Mouse (Mus musculus): ENCODE data around the gene Nr2f6. TPM values are rescaled to one million over a fixed set of nuclear protein-coding genes. Genes with fewer than 3 reads are reported as not detected.

Nr2f6 gene
- polyA plus RNA-seq, 2 experiments = 19.1 to 20.8 TPM

DNA sequence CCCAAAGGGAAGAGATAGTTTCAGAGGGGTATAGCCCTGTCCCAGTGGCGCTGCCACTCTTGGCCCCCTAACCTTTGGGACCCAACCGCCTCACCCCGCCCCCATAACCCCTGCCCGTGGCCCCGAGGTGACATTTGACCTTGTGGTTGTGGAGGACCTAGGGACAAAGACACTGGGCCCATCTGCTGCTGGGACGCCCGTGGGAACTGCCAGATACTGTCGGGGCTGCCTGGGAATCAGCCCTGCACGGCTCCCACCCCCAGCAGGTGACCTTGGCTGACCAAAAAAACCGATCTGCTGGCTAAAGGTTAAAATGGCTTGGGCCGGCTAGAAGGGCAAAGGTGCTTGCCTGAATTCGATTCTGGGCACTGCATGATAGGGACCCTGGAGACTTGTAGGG is 1.6 kb upstream of the Nr2f6 start:
- ATAC-seq (ENCODE audit: insufficient read depth) (no peak), DNase-seq (ENCODE audit: low read depth in 3 of 3, low spot score in 3 of 3) (no peak)
- 40% methylated on average over 12 of the region's 12 CpGs for WGBS (ENCODE audit: insufficient replicate concordance)

GRCm38 (mm10) chr8:71381971-71382961 is 506 bp upstream of the Nr2f6 start:
- DNase-seq (ENCODE audit: low read depth in 3 of 3, low spot score in 3 of 3) (peak in 1 of 3 experiments; percentile 33), ATAC-seq (ENCODE audit: insufficient read depth) (peak; percentile 76)
- peak overlapping the region; percentile 37 for H3K9ac ChIP-seq (replicated peaks)
- no peaks in the 10 kb centered on the region for H3K9me3 ChIP-seq (ENCODE audit: control insufficient read depth, low read length)
- 5% methylated on average over 76 of the region's 80 CpGs for WGBS (ENCODE audit: insufficient replicate concordance)
- H3K4me2 ChIP-seq (ENCODE audit: low read depth) = peak overlapping the region; percentile 60
- peaks cover 0 to 1% of the 10 kb centered on the region in 2 experiments; a peak in 1 of 4 replicates for H3K4me1 ChIP-seq (replicated peaks; ENCODE audit: control insufficient read depth in 2 of 2, insufficient read depth in 2 of 2, low read length in 1 of 2)
- H3K27ac ChIP-seq = peak overlapping the region; percentile 35
- H3K4me3 ChIP-seq (ENCODE audit: insufficient read depth in 1 of 2, low read depth in 2 of 2, low read length in 2 of 2) = peak overlapping the region; percentile 49 to 57
- H3K27me3 ChIP-seq (ENCODE audit: control insufficient read depth, insufficient read depth, low read length) = peaks cover 32% of the 10 kb centered on the region
- no peaks in the 10 kb centered on the region for H3K36me3 ChIP-seq (replicated peaks; ENCODE audit: control insufficient read depth, insufficient read depth, low read depth)
- TF ChIP-seq CTCF (IDR thresholded peaks at IDR 0.05; ENCODE audit: low read depth) (no peak), EP300 (IDR thresholded peaks at IDR 0.05; ENCODE audit: low read depth) (no peak)

More for the DNA sequence above, 1.6 kb upstream of the Nr2f6 start:
- Histone ChIP-seq H3K9ac (replicated peaks) (no peak overlapping the region), H3K36me3 (replicated peaks; ENCODE audit: control insufficient read depth, insufficient read depth, low read depth) (no peaks in the 10 kb centered on the region), H3K4me1 (replicated peaks; ENCODE audit: control insufficient read depth in 2 of 2, insufficient read depth in 2 of 2, low read length in 1 of 2) (peaks cover 0 to 1% of the 10 kb centered on the region in 2 experiments; a peak in 1 of 4 replicates), H3K9me3 (ENCODE audit: control insufficient read depth, low read length) (no peaks in the 10 kb centered on the region), H3K27me3 (ENCODE audit: control insufficient read depth, insufficient read depth, low read length) (peaks cover 32% of the 10 kb centered on the region), H3K27ac (no peak overlapping the region; the same call in 1 of the 2 replicates), H3K4me2 (ENCODE audit: low read depth) (peak overlapping the region; percentile 21), H3K4me3 (ENCODE audit: insufficient read depth in 1 of 2, low read depth in 2 of 2, low read length in 2 of 2) (no peak overlapping the region)
- no peak for TF ChIP-seq CTCF (IDR thresholded peaks at IDR 0.05; ENCODE audit: low read depth)
- TF ChIP-seq EP300 (IDR thresholded peaks at IDR 0.05; ENCODE audit: low read depth) = no peak

DNA sequence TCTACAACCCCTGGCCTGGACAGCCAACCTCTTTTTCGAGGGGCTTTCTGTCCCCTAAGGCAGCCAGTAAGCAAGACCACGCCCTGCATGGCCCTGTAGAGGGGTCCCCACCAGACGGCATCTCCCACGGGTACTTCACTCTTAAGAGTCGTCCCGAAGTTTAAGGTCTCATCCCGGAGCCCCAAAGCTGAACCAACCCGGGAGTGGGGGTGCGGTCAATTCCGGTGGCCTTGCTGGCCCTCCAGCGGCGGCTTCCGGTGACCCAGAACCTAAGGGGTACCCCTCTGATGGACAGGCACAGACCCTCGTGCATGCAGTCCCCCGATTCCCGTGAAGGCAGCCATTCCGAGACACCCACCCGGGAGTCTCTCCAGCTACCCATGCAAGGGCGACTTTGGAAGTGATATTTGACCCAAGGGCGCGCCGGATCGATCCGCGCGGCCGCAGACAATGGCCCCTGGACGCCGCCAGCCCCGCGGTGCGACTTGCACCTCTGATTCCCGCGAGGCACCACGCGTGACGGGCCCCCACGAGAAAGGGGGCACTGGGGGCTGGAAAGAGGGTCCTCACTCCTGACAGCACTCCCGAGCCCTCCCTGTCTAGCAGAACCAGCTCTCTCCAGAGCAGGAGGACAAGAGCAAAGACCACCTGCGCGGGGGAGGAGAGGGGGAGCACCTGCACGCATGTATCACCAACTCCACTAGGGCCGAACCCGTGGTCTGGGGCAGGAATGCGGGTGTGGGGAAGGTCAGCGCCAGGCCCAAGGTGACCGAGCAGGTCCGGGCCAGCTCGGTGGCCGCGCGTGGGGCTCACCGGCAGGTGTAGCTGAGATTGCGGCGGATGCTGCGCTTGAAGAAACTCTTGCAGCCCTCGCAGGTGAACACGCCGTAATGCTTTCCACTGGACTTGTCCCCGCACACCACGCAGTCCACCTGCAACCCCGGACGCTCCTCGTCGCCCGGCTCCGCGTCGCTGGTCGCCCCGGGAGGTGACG is 1.3 kb downstream of the Nr2f6 start:
- TF ChIP-seq EP300 (IDR thresholded peaks at IDR 0.05; ENCODE audit: low read depth) (no peak), CTCF (IDR thresholded peaks at IDR 0.05; ENCODE audit: low read depth) (no peak)
- H3K4me3 ChIP-seq (ENCODE audit: insufficient read depth in 1 of 2, low read depth in 2 of 2, low read length in 2 of 2) = peak overlapping the region; percentile 42 to 57
- WGBS (ENCODE audit: insufficient replicate concordance) = 5% methylated on average over 70 of the region's 72 CpGs
- ATAC-seq (ENCODE audit: insufficient read depth) (no peak), DNase-seq (ENCODE audit: low read depth in 3 of 3, low spot score in 3 of 3) (no peak)
- H3K9me3 ChIP-seq (ENCODE audit: control insufficient read depth, low read length) = no peaks in the 10 kb centered on the region
- peak overlapping the region; percentile 58 for H3K9ac ChIP-seq (replicated peaks)
- H3K4me1 ChIP-seq (replicated peaks; ENCODE audit: control insufficient read depth in 2 of 2, insufficient read depth in 2 of 2, low read length in 1 of 2) = peaks cover 5 to 7% of the 10 kb centered on the region in 2 experiments; a peak in 3 of 4 replicates
- peak overlapping the region; percentile 60 for H3K4me2 ChIP-seq (ENCODE audit: low read depth)
- peaks cover 32% of the 10 kb centered on the region for H3K27me3 ChIP-seq (ENCODE audit: control insufficient read depth, insufficient read depth, low read length)
- no peak overlapping the region for H3K27ac ChIP-seq
- no peaks in the 10 kb centered on the region for H3K36me3 ChIP-seq (replicated peaks; ENCODE audit: control insufficient read depth, insufficient read depth, low read depth)

DNA sequence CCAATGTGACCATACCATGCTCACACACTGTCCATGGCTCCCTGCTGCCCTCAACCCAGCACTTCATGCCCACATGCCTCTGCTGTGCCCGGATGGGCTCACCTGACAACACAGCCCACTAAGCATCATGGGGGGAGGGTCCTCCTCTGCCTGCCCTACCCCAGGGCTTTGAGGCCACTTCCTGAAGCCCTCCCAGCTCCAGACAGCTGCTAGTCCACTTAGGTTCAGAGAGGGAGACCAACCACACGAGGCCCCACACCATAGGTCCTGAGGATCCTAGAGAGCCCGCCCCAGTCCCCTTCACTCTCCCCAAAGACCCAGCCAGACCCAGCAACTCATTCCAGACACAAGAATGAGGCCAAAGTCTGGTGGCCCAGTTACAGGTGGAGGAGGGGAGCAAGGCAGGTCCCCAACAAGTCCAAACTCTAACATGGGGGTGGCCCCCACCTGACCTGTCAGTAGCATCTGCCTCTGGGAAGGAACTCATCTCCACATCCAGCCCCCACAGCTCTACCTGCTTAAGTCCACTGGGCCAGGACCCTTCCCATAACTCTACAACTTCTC is 2.2 kb downstream of the Nr2f6 start:
- Histone ChIP-seq H3K9ac (replicated peaks) (no peak overlapping the region), H3K9me3 (ENCODE audit: control insufficient read depth, low read length) (no peaks in the 10 kb centered on the region), H3K36me3 (replicated peaks; ENCODE audit: control insufficient read depth, insufficient read depth, low read depth) (no peaks in the 10 kb centered on the region), H3K27ac (no peak overlapping the region), H3K4me3 (ENCODE audit: insufficient read depth in 1 of 2, low read depth in 2 of 2, low read length in 2 of 2) (peak overlapping the region; percentile 42 to 57), H3K4me1 (replicated peaks; ENCODE audit: control insufficient read depth in 2 of 2, insufficient read depth in 2 of 2, low read length in 1 of 2) (peaks cover 5 to 11% of the 10 kb centered on the region in 2 experiments; a peak in 3 of 4 replicates), H3K27me3 (ENCODE audit: control insufficient read depth, insufficient read depth, low read length) (peaks cover 32% of the 10 kb centered on the region), H3K4me2 (ENCODE audit: low read depth) (peak overlapping the region; percentile 60)
- 35% methylated on average over 3 of the region's 3 CpGs for WGBS (ENCODE audit: insufficient replicate concordance)
- ATAC-seq (ENCODE audit: insufficient read depth) (no peak), DNase-seq (ENCODE audit: low read depth in 3 of 3, low spot score in 3 of 3) (no peak)
- TF ChIP-seq EP300 (IDR thresholded peaks at IDR 0.05; ENCODE audit: low read depth) (no peak), CTCF (IDR thresholded peaks at IDR 0.05; ENCODE audit: low read depth) (no peak)
